Mouse (Mus musculus): ENCODE data around the gene 4933430I17Rik. TPM values are rescaled to one million over a fixed set of nuclear protein-coding genes. Genes with fewer than 3 reads are reported as not detected.
"Not testable (repeated sequence)": the region's sequence is repeated elsewhere in the genome, so short reads cannot be mapped to it uniquely, and the experiment has no call there.

4933430I17Rik gene
- polyA plus RNA-seq (2012; rRNA removed), result 9.8 and 10.4 TPM in 2 replicates

DNA sequence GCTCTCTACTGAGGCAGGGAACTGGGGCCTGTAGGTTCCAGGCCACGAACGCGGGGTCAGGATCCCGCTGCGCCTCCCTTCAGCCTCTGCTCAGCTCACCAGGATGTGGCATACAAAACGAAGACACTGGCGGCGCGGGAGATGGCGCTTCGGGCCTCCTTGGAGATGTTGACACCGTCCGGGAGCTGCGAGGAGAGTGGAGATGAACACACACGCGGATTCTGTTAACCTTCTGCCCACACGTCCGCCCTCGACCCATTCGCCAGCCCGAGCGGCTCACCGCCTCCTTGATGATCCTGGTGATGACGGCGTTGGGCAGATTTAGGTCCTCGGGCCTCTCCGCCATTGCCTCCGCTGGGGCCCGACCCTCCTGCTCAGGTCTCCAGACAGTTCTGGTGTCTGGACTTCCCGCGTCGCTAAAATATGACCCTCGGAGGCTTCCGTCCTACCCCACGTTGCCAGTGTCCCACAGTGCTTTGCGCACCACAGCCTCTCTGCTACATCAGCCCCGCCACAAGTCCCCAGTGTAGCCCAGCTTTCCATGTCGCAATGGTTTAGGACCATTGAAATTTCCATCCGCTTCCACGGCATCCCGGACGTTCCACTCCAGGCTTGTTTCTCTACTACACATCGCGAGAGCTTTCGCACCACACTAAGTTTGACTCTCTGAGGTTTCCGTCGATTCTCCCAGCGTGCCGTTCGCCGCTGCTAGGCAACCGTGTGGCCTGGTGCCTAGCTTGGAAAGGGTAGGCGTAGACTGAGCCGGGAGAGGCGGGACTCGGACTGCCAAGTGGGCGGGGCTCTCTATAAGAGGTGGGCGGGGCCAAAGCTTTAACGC, at the start of gene 4933430I17Rik, which contains the start of gene Pole3:
Gene 4933430I17Rik (plus strand): TSS at position 719 of the 838 bp plus-strand sequence.
Gene Pole3 (minus strand): TSS at position 418 of the 838 bp plus-strand sequence.
- H3K36me3 ChIP-seq (ENCODE audit: control insufficient read depth, insufficient read depth, low read length), result no peaks in the 10 kb centered on the region
- TF ChIP-seq POLR2A (IDR thresholded peaks at IDR 0.05; ENCODE audit: control insufficient read depth, low read depth, low read length) (peak; percentile 58), CTCF (IDR thresholded peaks at IDR 0.05; ENCODE audit: control insufficient read depth, insufficient read depth, insufficient replicate concordance, low read depth, low read length) (no peak)
- peak within 1 kb of the TSS; percentile 98 for H3K4me3 ChIP-seq (ENCODE audit: control insufficient read depth, low read depth, low read length)
- H3K27ac ChIP-seq (ENCODE audit: control insufficient read depth, insufficient read depth, low read depth, low read length), result peak within 1 kb of the TSS; percentile 100
- peaks cover 4% of the 10 kb centered on the region for H3K4me1 ChIP-seq (ENCODE audit: control insufficient read depth, insufficient read depth, low read length)
- H3K27me3 ChIP-seq (ENCODE audit: control insufficient read depth, insufficient read depth, low read length), result no peaks in the 10 kb centered on the region

DNA sequence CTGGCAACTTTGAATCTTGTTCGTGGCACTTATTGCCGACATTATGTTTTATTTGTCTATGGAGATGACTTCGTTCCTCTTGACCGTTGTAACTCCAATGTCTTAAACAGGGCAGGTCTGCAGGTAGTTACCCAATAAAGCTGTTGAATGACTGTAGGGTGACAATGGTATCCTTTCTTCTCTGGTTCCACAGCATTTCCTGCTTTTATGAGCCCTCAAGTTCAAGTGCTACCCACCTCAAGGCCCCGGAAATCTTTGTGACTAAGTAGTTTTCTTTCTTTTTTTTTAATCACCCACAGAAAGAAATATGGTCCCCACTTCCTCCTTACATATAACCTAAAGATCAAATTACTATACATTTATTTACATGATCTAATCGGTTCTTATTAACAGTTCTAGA, 49.4 kb upstream of the 4933430I17Rik start:
- H3K27ac ChIP-seq (ENCODE audit: control insufficient read depth, insufficient read depth, low read depth, low read length), result no peak overlapping the region
- TF ChIP-seq CTCF (IDR thresholded peaks at IDR 0.05; ENCODE audit: control insufficient read depth, insufficient read depth, insufficient replicate concordance, low read depth, low read length) (no peak), POLR2A (IDR thresholded peaks at IDR 0.05; ENCODE audit: control insufficient read depth, low read depth, low read length) (no peak)

DNA sequence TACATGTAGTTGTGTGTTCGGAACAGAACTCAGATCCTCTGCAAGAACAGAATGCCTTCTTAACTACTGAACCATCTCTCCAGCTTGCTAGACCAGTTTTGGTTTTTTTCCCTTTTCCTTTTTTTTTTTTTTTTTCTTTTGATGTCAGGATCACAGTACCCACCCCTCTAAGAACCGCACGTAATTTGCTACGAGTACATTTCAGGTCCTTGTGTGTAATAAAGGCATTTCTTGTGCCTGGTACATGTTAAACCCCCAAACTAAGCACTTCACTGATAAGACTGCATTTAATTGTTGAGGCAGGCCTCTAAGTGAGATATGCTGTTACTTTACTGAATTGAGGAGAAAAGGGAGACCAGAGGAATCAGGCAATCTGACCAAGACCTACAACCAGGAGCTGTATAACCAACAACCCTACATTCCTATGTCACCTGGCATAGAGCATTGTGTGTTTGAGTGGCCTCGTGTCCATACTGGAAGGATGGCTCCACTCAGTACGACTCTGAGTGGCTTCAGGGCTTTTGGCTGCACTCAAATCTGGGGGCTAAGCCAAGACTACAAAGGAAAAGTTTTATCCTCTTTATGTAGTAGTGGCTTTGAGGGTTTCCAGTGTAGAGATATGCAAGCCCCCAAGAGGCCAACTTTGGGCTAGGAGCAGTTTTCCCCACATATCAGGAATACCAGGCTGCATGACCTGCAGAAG, 47.5 kb upstream of the 4933430I17Rik start:
- Histone ChIP-seq H3K4me3 (ENCODE audit: control insufficient read depth, low read depth, low read length) (no peak overlapping the region), H3K27me3 (ENCODE audit: control insufficient read depth, insufficient read depth, low read length) (no peaks in the 10 kb centered on the region), H3K36me3 (ENCODE audit: control insufficient read depth, insufficient read depth, low read length) (no peaks in the 10 kb centered on the region), H3K27ac (ENCODE audit: control insufficient read depth, insufficient read depth, low read depth, low read length) (no peak overlapping the region), H3K4me1 (ENCODE audit: control insufficient read depth, insufficient read depth, low read length) (peaks cover 8% of the 10 kb centered on the region)
- TF ChIP-seq POLR2A (IDR thresholded peaks at IDR 0.05; ENCODE audit: control insufficient read depth, low read depth, low read length) (no peak), CTCF (IDR thresholded peaks at IDR 0.05; ENCODE audit: control insufficient read depth, insufficient read depth, insufficient replicate concordance, low read depth, low read length) (no peak)

More for the DNA sequence above, 49.4 kb upstream of the 4933430I17Rik start:
- H3K4me1 ChIP-seq (ENCODE audit: control insufficient read depth, insufficient read depth, low read length), result peaks cover 7% of the 10 kb centered on the region
- H3K4me3 ChIP-seq (ENCODE audit: control insufficient read depth, low read depth, low read length), result no peak overlapping the region
- no peaks in the 10 kb centered on the region for H3K27me3 ChIP-seq (ENCODE audit: control insufficient read depth, insufficient read depth, low read length)
- no peaks in the 10 kb centered on the region for H3K36me3 ChIP-seq (ENCODE audit: control insufficient read depth, insufficient read depth, low read length)

DNA sequence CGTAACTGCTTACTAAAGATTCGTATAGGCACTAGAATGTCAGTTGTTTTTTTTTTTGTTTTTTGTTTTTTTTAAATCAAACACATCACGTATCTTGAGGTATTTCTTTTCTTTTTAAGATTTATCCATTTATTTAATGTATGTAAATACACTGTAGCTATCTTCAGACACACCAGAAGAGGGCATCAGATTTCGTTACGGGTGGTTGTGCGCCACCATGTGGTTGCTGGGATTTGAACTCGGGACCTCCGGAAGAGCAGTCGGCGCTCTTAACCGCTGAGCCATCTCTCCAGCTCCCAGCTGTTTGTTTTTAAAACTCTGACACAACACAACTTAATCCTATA, 45.6 kb upstream of the 4933430I17Rik start:
- 0 out of 2 replicates have a peak, but pooled peaks have one; percentile 3 for TF ChIP-seq CTCF (IDR thresholded peaks at IDR 0.05; ENCODE audit: control insufficient read depth, insufficient read depth, insufficient replicate concordance, low read depth, low read length)
- H3K27ac ChIP-seq (ENCODE audit: control insufficient read depth, insufficient read depth, low read depth, low read length); H3K4me1 ChIP-seq (ENCODE audit: control insufficient read depth, insufficient read depth, low read length); H3K36me3 ChIP-seq (ENCODE audit: control insufficient read depth, insufficient read depth, low read length); H3K27me3 ChIP-seq (ENCODE audit: control insufficient read depth, insufficient read depth, low read length): not testable (repeated sequence)
- peak overlapping the region; percentile 87 for H3K4me3 ChIP-seq (ENCODE audit: control insufficient read depth, low read depth, low read length)

- no peak for TF ChIP-seq CTCF (IDR thresholded peaks at IDR 0.05; ENCODE audit: control insufficient read depth, insufficient read depth, insufficient replicate concordance, low read depth, low read length)
- peak; percentile 63 for TF ChIP-seq POLR2A (IDR thresholded peaks at IDR 0.05; ENCODE audit: control insufficient read depth, low read depth, low read length)
- no peaks in the 10 kb centered on the region for H3K27me3 ChIP-seq (ENCODE audit: control insufficient read depth, insufficient read depth, low read length)
- H3K36me3 ChIP-seq (ENCODE audit: control insufficient read depth, insufficient read depth, low read length), result no peaks in the 10 kb centered on the region; the same call in 1 of the 2 replicates
- peaks cover 8% of the 10 kb centered on the region for H3K4me1 ChIP-seq (ENCODE audit: control insufficient read depth, insufficient read depth, low read length)
- peak within 1 kb of the TSS; percentile 32; the same call in 1 of the 2 replicates for H3K27ac ChIP-seq (ENCODE audit: control insufficient read depth, insufficient read depth, low read depth, low read length)
- H3K4me3 ChIP-seq (ENCODE audit: control insufficient read depth, low read depth, low read length), result peak within 1 kb of the TSS; percentile 87
Observed at GRCm38 (mm10) chr4:62479937-62480708, 45.0 kb upstream of the 4933430I17Rik start, which contains the start of gene Bspry. Gene Bspry (plus strand): TSS chr4:62480053.

- TF ChIP-seq CTCF (IDR thresholded peaks at IDR 0.05; ENCODE audit: control insufficient read depth, insufficient read depth, insufficient replicate concordance, low read depth, low read length) (no peak), POLR2A (IDR thresholded peaks at IDR 0.05; ENCODE audit: control insufficient read depth, low read depth, low read length) (no peak)
- H3K36me3 ChIP-seq (ENCODE audit: control insufficient read depth, insufficient read depth, low read length), result no peaks in the 10 kb centered on the region; the same call in 1 of the 2 replicates
- H3K27me3 ChIP-seq (ENCODE audit: control insufficient read depth, insufficient read depth, low read length), result no peaks in the 10 kb centered on the region
- peaks cover 8% of the 10 kb centered on the region for H3K4me1 ChIP-seq (ENCODE audit: control insufficient read depth, insufficient read depth, low read length)
- H3K4me3 ChIP-seq (ENCODE audit: control insufficient read depth, low read depth, low read length), result peak overlapping the region; percentile 67
- H3K27ac ChIP-seq (ENCODE audit: control insufficient read depth, insufficient read depth, low read depth, low read length), result no peak overlapping the region
Observed at GRCm38 (mm10) chr4:62480709-62481605, 44.2 kb upstream of the 4933430I17Rik start.
